Mouse (Mus musculus) cortical plate, adult 2 months (tissue): Measurements from ENCODE around the gene BC034090. TPM values are rescaled to one million over a fixed set of nuclear protein-coding genes. Genes with fewer than 3 reads are reported as not detected.

Experiments
- H3K27ac ChIP-seq: fragments of 200-500 bp; 2 replicates; pipeline ENCODE4 v1.5.1; 2012; ENCODE audit warnings: low read length, control low read depth, inconsistent platforms; ENCODE audit not compliant: insufficient read depth
- H3K4me1 ChIP-seq: fragments of 200-500 bp; 2 replicates; pipeline ENCODE4 v1.6.1; 2011; ENCODE audit warnings: low read length; ENCODE audit not compliant: control insufficient read depth, insufficient read depth
- H3K4me3 ChIP-seq: fragments of 200-500 bp; 2 replicates; pipeline ENCODE4 v1.5.1; 2011; ENCODE audit warnings: mild to moderate bottlenecking, low read length, control low read depth; ENCODE audit not compliant: insufficient read depth
- CTCF ChIP-seq: fragments of 200-500 bp; IDR thresholded peaks from 2 replicates; pipeline ENCODE4 v1.5.1; 2011; ENCODE audit warnings: mild to moderate bottlenecking, control low read depth, low read length; ENCODE audit not compliant: insufficient read depth; ENCODE audit errors: extremely low read depth
- POLR2A ChIP-seq: fragments of 200-500 bp; IDR thresholded peaks from 2 replicates; pipeline ENCODE4 v1.6.1; 2011; ENCODE audit warnings: mild to moderate bottlenecking, low read length, control low read depth; ENCODE audit not compliant: insufficient read depth; ENCODE audit errors: extremely low read depth
- polyA plus RNA-seq: library from polyadenylated mRNA; depleted of rRNA; stranded (reverse); fragments of >200 nt; gene quantifications from 2 replicates; pipeline ENCODE4 v1.2.3, GENCODE M21; 2012

The BC034090 gene
- polyA plus RNA-seq, 1 experiment: 13.2 TPM

DNA sequence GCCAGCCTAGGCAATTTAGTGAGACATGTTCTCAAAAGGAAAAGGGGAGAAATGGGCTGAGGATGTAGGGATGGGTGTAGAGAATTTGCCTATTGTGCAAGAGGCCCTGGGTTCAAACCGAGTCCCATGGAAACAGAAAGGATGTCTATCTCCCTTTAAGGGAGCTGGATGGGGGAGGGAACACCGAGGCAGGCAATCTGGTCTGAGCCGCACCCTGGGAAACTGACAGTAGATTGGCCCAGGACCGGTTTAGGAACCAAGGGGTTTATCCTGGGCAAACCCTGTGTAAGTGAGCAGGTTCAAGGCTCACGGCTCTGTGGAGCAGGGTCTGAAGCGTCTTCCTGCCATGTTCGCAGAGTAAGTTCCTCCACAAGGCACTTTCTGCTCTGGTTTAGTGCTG, 1.3 kb upstream of the BC034090 start:
- no peak for TF ChIP-seq CTCF
- TF ChIP-seq POLR2A: no peak
- H3K4me3 ChIP-seq: no peak overlapping the region
- no peaks in the 10 kb centered on the region; the same call in 1 of the 2 replicates for H3K4me1 ChIP-seq
- H3K27ac ChIP-seq: no peak overlapping the region

DNA sequence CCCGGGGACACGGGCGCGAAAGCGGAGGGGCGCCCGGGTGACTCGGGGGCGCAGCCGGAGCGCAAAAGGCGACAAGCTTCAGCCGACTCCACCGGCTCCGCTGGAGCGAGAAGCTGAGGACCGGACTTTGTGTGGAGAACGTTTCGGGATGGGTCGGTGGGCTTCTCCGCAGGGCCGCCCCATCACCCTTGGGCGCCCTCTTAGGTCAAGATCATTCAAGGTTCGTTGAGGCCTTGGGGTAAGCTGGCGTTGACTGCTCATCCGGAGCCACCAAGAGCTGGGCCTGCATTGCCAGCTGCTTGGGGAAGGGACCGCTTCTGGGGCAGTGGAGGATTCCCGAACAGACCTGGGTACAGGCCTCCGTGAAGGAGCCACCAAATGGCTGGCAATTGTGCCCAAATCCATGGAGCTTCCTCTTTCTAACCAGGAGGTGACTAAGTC, 547 bp upstream of the BC034090 start:
- Histone ChIP-seq H3K27ac (0 out of 2 replicates have a peak overlapping the region, but pooled peaks have one; percentile 24), H3K4me1 (no peaks in the 10 kb centered on the region; the same call in 1 of the 2 replicates), H3K4me3 (peak overlapping the region; percentile 21; the same call in 1 of the 2 replicates)
- no peak for TF ChIP-seq POLR2A
- no peak for TF ChIP-seq CTCF

DNA sequence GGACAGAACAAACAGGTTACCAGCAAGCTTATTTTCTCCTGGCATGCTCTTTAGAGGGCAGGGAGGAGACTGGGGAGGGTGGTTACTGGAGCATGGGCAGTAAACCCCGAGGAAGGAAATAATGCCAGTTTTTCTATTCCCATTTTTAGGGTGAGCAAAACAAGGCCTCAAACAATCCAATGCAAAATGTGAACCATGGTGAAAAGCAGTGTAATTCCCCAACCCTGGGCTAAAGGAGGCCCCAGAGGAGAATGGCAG, 1.8 kb downstream of the BC034090 start:
- TF ChIP-seq CTCF: no peak
- no peak for TF ChIP-seq POLR2A
- H3K27ac ChIP-seq: no peak overlapping the region
- H3K4me1 ChIP-seq: peaks cover 5% of the 10 kb centered on the region
- no peak overlapping the region for H3K4me3 ChIP-seq

DNA sequence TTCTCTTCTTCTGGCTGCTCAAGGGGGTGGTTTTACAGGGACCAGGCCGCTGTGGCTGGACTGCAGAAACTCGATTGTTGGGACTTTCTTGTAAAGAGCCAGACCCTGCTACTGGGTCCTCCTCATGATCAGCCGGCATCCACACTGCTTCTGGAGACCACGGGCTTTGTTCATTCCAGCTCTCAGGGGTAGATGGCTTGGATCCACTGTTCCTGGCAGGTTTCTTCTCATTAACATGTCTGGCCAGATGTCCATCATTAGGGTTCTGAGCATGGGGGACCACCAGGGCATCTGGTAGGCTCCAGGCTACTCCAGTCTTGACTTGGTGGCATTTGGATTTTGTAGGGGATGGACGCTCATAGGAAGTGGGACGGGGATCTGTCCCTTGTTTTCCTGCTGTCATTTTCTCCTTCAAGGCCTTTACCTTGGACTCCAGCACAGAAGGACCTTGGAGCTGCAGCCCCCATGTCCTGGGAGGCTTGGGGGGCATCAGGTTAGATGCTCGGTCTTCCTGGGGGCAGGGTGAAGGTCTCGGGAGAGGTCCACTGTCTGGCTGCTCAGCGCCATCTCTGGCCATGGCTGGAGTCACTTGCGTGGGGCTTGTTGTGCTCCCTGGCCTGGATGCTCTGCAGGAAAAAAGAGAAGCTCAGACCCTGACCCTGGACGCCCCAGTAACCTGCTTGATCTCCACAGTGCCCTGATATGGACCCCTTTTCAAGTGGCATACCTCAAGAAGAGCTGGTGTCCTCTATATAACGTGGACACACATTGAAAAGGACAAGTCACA, 2.4 kb downstream of the BC034090 start:
- H3K4me1 ChIP-seq: peaks cover 7% of the 10 kb centered on the region
- H3K27ac ChIP-seq: no peak overlapping the region
- TF ChIP-seq POLR2A (no peak), CTCF (no peak)
- H3K4me3 ChIP-seq: no peak overlapping the region

DNA sequence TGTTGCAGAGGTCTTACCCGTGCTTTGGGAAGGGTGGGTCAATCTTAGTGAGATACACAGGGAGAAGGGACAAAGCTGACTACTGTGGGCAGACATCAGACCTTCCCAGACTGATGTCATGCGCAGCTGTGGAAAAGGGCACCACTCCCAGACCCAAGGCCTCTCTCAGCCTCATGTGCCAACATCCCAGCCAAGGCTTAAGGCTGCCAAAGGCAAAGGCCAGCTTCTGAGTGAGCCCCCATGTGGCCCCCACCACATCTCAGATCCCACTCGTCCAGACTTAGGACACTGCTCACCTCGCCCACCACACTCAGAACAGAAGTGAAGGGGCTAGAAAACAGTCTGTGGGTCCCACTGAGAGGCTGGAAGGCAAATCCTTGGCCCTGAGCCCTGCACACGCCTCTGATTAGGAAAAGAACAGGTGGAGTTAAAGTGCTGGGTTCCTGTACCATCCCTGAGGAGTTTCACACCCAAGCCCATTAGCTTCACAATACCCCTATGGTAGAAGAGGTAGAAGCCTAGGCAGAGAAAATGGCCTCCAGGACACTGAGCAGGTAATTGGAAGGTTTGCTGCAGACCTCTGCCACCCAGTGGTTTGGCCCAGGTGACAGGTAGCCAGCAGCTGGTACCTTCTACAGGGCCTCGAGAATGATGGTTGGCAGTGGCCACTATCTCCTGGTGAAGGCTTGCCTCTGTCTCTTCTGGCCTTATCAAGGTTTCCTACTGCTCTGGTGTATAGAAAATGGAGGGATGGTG, 4.1 kb downstream of the BC034090 start:
- Histone ChIP-seq H3K4me3 (no peak overlapping the region), H3K4me1 (peaks cover 10% of the 10 kb centered on the region), H3K27ac (peak overlapping the region; percentile 48; the same call in 1 of the 2 replicates)
- TF ChIP-seq POLR2A: no peak
- TF ChIP-seq CTCF: no peak

DNA sequence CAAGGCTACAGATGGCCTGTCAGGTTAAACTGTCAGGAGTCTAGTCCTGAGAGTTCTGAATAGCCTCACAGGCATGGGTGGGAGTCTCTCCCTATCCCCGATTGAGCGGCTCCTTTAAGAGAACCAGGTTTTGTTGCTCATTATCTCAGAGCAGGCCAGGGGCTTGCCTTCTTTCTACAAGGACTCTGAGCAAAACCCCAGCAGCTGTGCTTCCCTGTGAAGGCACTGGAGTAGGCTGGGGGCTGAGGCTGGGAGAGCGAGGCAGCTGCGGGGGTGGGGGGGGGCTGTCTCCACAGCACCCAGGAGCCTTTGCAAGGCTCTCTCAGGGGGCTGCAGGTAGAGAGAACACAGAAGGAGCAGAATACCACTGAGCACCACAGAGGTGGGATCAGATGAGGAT, 5.1 kb downstream of the BC034090 start:
- H3K27ac ChIP-seq: peak overlapping the region; percentile 48; the same call in 1 of the 2 replicates
- TF ChIP-seq POLR2A: no peak
- TF ChIP-seq CTCF: no peak
- no peak overlapping the region for H3K4me3 ChIP-seq
- H3K4me1 ChIP-seq: peaks cover 12% of the 10 kb centered on the region

DNA sequence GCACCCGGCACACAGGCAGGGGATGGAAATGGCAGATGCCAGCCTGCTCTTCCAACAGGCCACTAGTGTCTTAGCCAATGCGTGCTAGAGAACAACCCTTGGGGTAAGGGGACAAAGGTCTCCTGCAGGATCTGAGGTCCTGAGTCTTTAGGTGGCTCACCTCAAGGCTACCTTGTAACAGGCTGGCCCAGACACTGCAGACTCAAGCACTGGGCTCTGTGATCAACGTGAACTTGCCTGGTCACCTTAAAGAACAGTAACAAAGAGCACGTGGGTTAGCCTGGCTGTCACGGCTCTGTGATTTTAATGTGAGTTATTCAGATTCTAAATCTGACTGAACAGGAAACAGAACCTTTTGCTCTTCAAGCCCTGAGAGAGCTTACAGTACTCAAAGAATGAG, 6.1 kb downstream of the BC034090 start:
- TF ChIP-seq CTCF (no peak), POLR2A (no peak)
- Histone ChIP-seq H3K4me1 (peaks cover 21% of the 10 kb centered on the region), H3K4me3 (no peak overlapping the region), H3K27ac (no peak overlapping the region)

DNA sequence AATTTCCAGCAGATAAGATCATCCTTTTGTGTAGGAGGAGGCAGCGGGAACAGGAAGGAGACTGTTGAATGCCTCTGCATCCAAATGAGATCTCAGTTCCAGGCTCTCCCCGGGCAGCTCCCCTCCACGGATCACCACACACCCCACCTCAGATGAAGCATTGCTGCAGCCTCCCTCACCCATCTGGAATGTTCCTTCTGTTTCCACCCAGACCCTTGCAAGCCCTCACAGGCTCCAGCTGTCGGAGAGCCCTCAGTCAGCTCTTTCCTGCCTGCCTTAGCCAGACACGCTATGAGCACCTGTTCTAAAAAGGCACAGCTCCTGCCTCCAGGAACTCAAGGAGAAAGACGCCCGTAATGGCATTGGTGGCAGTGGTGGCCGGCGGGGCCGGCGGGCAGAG, 6.9 kb downstream of the BC034090 start:
- H3K27ac ChIP-seq: 0 out of 2 replicates have a peak overlapping the region, but pooled peaks have one; percentile 16
- TF ChIP-seq POLR2A: no peak
- TF ChIP-seq CTCF: no peak
- peaks cover 22% of the 10 kb centered on the region for H3K4me1 ChIP-seq
- no peak overlapping the region for H3K4me3 ChIP-seq

DNA sequence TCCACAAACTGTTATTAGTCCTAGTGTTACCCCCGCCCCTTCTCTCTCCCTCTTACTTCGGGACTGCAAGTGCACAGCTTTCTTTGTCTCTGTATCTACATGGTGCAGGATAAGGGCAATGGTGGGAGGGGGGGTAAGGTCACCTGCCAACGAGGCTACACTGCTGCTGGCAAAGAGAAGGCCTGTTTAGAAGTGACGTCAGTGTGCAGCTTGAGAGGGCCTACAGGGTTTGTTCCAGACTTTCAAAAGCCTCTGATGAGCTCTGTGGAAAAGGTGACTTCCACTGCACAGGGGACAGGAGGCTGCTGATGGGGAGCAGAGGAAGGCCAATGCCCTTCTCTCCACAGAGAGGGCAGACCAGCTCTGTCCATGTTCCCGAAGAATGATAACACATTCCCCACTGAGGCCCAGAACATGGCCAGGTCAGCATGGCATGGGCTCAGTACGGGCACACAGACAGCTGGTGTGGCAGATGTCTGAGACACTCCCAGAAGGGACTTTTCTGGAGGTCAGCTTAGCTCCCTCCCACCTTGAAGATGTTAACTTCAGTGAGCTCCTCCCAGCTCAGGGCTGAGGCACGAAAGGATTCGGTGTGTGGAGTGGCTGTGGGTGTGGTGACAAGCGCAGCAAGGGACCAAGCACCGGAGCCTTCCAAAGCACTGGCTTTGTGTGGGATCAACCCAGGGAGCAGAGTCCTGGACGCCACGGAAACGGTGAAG, 7.8 kb downstream of the BC034090 start:
- Histone ChIP-seq H3K4me3 (no peak overlapping the region), H3K4me1 (peaks cover 23% of the 10 kb centered on the region), H3K27ac (peak overlapping the region; percentile 4)
- TF ChIP-seq POLR2A (no peak), CTCF (no peak)
